Mouse (Mus musculus): Measurements from ENCODE around the gene Esrrg. TPM values are rescaled to one million over a fixed set of nuclear protein-coding genes. Genes with fewer than 3 reads are reported as not detected.

Gene Esrrg
- polyA plus RNA-seq, 1 experiment from 2014 or later = 51.4 TPM

DNA sequence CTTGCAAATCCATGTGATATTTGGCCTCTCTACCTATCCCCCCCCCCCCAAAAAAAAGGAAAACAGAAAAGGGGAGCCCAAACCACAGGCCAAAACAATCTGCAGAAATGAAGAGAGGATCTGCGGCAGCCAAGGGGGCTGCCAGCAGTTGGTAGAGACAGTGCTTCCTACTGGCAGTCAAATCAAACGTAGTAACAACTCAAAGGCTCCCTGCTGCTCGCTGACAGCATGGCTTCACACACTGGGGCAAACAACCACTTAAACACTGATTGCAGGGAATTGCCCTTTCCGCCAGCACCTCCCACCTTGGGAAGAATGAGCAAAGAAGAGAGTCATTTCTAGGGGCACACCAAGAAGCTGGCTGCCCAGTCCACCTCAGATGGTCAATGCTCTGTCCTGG lies 422.7 kb downstream of the Esrrg start:
- H3K36me3 ChIP-seq (ENCODE audit: control insufficient read depth, insufficient read depth, low read length) = no peaks in the 10 kb centered on the region
- H3K4me1 ChIP-seq (ENCODE audit: control insufficient read depth, insufficient read depth, low read length) = no peaks in the 10 kb centered on the region
- no peak overlapping the region for H3K4me3 ChIP-seq (ENCODE audit: low read depth, low read length)
- no peak for ATAC-seq (ENCODE audit: low read depth)
- no peaks in the 10 kb centered on the region for H3K27me3 ChIP-seq (ENCODE audit: control insufficient read depth, insufficient read depth, low read length)
- H3K9ac ChIP-seq (replicated peaks; ENCODE audit: low read depth, low read length) = no peak overlapping the region
- H3K9me3 ChIP-seq (ENCODE audit: control insufficient read depth, low read length) = no peaks in the 10 kb centered on the region
- H3K4me2 ChIP-seq (ENCODE audit: low read depth, low read length) = no peak overlapping the region
- H3K27ac ChIP-seq (ENCODE audit: low read depth, low read length) = no peak overlapping the region
- 31% methylated on average over 4 of the region's 4 CpGs for WGBS

DNA sequence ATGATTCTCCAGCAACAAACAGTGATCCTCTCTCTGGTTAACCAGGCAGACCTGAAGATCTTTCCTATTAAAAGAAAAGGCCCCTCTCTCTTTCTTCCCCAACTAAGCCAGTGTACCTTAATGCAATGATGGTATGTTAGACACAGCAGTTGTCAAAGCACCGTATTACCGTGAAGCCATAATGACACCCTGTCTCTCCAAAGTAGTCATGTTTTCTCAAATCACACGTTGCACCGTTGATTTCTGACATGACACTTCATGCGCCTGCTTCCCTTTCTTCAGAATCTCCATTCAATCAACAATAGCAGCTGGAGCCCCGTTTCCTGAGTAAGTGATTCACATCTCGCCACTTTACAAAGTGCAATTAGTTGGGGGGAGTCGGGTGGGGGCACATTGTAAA lies 427.4 kb downstream of the Esrrg start:
- no peak for ATAC-seq (ENCODE audit: low read depth)
- Histone ChIP-seq H3K27me3 (ENCODE audit: control insufficient read depth, insufficient read depth, low read length) (no peaks in the 10 kb centered on the region), H3K4me3 (ENCODE audit: low read depth, low read length) (no peak overlapping the region), H3K9ac (replicated peaks; ENCODE audit: low read depth, low read length) (no peak overlapping the region), H3K27ac (ENCODE audit: low read depth, low read length) (no peak overlapping the region), H3K9me3 (ENCODE audit: control insufficient read depth, low read length) (no peaks in the 10 kb centered on the region), H3K4me2 (ENCODE audit: low read depth, low read length) (no peak overlapping the region), H3K36me3 (ENCODE audit: control insufficient read depth, insufficient read depth, low read length) (no peaks in the 10 kb centered on the region), H3K4me1 (ENCODE audit: control insufficient read depth, insufficient read depth, low read length) (no peaks in the 10 kb centered on the region)
- 15% methylated on average over 8 of the region's 8 CpGs for WGBS

DNA sequence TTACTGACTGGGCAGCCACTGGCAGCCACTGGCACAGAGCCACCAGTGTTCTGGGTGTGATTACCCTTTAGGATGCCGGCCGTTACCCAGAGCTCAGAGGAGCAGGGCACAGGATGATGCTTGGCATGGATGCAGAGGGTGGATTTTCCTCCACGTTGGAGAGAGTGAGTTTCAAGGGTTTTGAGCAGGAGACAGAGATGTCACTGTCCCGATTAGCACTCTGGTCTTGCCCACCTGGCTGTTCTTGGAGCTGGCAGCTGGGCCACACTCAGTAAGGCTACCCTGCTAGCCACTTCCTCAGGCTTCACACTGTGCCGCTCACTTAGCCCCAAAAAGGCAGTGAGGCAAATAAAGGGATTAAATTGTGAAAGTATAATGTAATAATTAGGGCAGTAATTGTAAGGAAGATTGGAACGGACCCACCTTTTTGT lies 438.1 kb downstream of the Esrrg start:
- Histone ChIP-seq H3K9ac (replicated peaks; ENCODE audit: low read depth, low read length) (no peak overlapping the region), H3K36me3 (ENCODE audit: control insufficient read depth, insufficient read depth, low read length) (no peaks in the 10 kb centered on the region), H3K4me3 (ENCODE audit: low read depth, low read length) (no peak overlapping the region), H3K4me1 (ENCODE audit: control insufficient read depth, insufficient read depth, low read length) (no peaks in the 10 kb centered on the region), H3K4me2 (ENCODE audit: low read depth, low read length) (no peak overlapping the region), H3K27me3 (ENCODE audit: control insufficient read depth, insufficient read depth, low read length) (no peaks in the 10 kb centered on the region), H3K27ac (ENCODE audit: low read depth, low read length) (no peak overlapping the region), H3K9me3 (ENCODE audit: control insufficient read depth, low read length) (no peaks in the 10 kb centered on the region)
- WGBS = 73% methylated on average over 6 of the region's 6 CpGs
- no peak for ATAC-seq (ENCODE audit: low read depth)

DNA sequence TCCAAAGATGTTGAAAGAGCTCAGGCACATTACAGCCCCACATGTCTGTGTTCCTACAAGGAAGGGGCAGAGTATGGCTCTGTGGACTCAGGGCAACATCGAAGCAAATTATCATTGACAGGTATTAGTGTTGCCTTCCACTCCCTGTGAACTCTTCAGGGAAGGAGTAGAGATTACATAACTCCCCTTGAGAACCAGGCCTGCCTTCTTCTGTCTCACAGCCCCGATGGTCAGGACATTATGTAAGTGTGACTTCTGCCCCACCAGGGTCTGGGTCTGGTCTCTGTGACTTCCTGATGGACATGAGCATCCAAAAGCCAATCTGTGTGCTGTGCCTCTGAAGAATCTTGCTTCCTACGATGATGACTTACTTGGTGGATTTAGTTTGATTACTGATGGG lies 438.6 kb downstream of the Esrrg start:
- H3K27ac ChIP-seq (ENCODE audit: low read depth, low read length) = no peak overlapping the region
- H3K9me3 ChIP-seq (ENCODE audit: control insufficient read depth, low read length) = no peaks in the 10 kb centered on the region
- no peak overlapping the region for H3K9ac ChIP-seq (replicated peaks; ENCODE audit: low read depth, low read length)
- H3K36me3 ChIP-seq (ENCODE audit: control insufficient read depth, insufficient read depth, low read length) = no peaks in the 10 kb centered on the region
- H3K4me3 ChIP-seq (ENCODE audit: low read depth, low read length) = no peak overlapping the region
- no peak for ATAC-seq (ENCODE audit: low read depth)
- H3K4me2 ChIP-seq (ENCODE audit: low read depth, low read length) = no peak overlapping the region
- no peaks in the 10 kb centered on the region for H3K4me1 ChIP-seq (ENCODE audit: control insufficient read depth, insufficient read depth, low read length)
- 82% methylated on average over 3 of the region's 3 CpGs for WGBS
- H3K27me3 ChIP-seq (ENCODE audit: control insufficient read depth, insufficient read depth, low read length) = no peaks in the 10 kb centered on the region

DNA sequence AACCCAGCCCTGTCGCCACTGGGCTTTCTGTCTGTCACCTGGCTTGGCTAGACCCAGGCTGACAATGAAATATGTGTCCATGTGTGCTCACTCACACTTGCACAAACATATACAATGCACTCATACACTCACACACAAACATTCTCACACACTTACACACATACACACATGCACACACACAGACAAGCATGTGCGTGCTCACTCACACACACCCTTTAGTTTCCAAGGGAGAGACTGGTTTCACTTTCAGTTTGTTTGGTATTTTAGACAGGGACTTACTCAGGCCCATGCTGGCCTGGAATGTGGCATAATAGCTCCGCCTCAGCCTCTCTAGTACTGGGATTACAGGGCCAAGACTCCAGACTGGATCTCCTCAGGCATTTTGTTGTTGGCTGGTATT lies 447.3 kb downstream of the Esrrg start:
- H3K4me1 ChIP-seq (ENCODE audit: control insufficient read depth, insufficient read depth, low read length) = no peaks in the 10 kb centered on the region
- no peak for ATAC-seq (ENCODE audit: low read depth)

DNA sequence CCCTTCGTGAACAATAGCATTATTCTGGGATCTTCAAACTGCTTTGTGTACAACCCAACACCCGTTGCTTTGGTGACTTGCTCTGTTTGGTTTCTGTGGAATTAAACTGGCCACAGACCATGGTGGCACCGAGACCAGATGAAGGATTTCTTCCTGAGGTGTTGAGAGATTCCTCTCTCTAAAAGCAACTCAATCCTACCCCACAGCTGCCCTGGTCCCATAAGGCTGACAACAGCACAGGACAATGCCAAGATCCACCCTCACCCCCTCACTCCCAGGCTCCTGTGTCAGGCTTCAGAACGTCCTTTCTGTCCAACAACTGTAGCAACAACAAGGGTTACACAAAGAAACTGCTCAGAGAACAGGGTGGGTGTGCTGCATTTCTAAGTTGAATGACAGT lies 449.3 kb downstream of the Esrrg start:
- Histone ChIP-seq H3K4me2 (ENCODE audit: low read depth, low read length) (no peak overlapping the region), H3K9ac (replicated peaks; ENCODE audit: low read depth, low read length) (no peak overlapping the region), H3K9me3 (ENCODE audit: control insufficient read depth, low read length) (no peaks in the 10 kb centered on the region), H3K36me3 (ENCODE audit: control insufficient read depth, insufficient read depth, low read length) (no peaks in the 10 kb centered on the region), H3K4me3 (ENCODE audit: low read depth, low read length) (no peak overlapping the region), H3K27ac (ENCODE audit: low read depth, low read length) (no peak overlapping the region), H3K27me3 (ENCODE audit: control insufficient read depth, insufficient read depth, low read length) (no peaks in the 10 kb centered on the region), H3K4me1 (ENCODE audit: control insufficient read depth, insufficient read depth, low read length) (no peaks in the 10 kb centered on the region)
- no peak for ATAC-seq (ENCODE audit: low read depth)
- WGBS = 71% methylated on average over 4 of the region's 4 CpGs

More for the DNA sequence above, 447.3 kb downstream of the Esrrg start:
- H3K9ac ChIP-seq (replicated peaks; ENCODE audit: low read depth, low read length) = no peak overlapping the region
- no peak overlapping the region for H3K27ac ChIP-seq (ENCODE audit: low read depth, low read length)
- no peaks in the 10 kb centered on the region for H3K9me3 ChIP-seq (ENCODE audit: control insufficient read depth, low read length)
- 79% methylated on average over 3 of the region's 3 CpGs for WGBS
- no peak overlapping the region for H3K4me3 ChIP-seq (ENCODE audit: low read depth, low read length)
- no peak overlapping the region for H3K4me2 ChIP-seq (ENCODE audit: low read depth, low read length)
- H3K36me3 ChIP-seq (ENCODE audit: control insufficient read depth, insufficient read depth, low read length) = no peaks in the 10 kb centered on the region
- H3K27me3 ChIP-seq (ENCODE audit: control insufficient read depth, insufficient read depth, low read length) = no peaks in the 10 kb centered on the region

DNA sequence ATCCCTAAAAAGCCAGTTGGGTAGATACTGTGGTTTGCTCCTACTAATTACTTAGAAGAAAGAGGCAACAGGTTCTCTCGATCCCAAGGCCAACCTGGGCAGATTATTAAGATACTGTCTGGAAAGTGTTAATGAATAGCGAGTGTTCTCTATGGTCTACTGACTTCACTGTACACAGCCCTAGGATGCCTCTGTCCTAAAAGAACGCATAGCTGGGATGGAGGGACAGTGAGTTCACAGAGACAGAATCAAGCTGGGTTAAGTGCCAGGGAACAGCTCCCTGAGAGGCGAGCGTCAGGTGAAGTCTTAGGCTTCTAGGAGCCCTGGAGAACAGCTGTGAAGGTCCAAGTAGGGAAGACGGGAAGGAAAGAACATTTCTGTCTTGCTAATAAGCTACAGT lies 450.4 kb downstream of the Esrrg start:
- Histone ChIP-seq H3K27me3 (ENCODE audit: control insufficient read depth, insufficient read depth, low read length) (no peaks in the 10 kb centered on the region), H3K4me3 (ENCODE audit: low read depth, low read length) (no peak overlapping the region), H3K36me3 (ENCODE audit: control insufficient read depth, insufficient read depth, low read length) (no peaks in the 10 kb centered on the region), H3K9ac (replicated peaks; ENCODE audit: low read depth, low read length) (no peak overlapping the region), H3K27ac (ENCODE audit: low read depth, low read length) (no peak overlapping the region), H3K4me1 (ENCODE audit: control insufficient read depth, insufficient read depth, low read length) (no peaks in the 10 kb centered on the region), H3K4me2 (ENCODE audit: low read depth, low read length) (no peak overlapping the region), H3K9me3 (ENCODE audit: control insufficient read depth, low read length) (no peaks in the 10 kb centered on the region)
- 91% methylated on average over 6 of the region's 6 CpGs for WGBS
- ATAC-seq (ENCODE audit: low read depth) = no peak

DNA sequence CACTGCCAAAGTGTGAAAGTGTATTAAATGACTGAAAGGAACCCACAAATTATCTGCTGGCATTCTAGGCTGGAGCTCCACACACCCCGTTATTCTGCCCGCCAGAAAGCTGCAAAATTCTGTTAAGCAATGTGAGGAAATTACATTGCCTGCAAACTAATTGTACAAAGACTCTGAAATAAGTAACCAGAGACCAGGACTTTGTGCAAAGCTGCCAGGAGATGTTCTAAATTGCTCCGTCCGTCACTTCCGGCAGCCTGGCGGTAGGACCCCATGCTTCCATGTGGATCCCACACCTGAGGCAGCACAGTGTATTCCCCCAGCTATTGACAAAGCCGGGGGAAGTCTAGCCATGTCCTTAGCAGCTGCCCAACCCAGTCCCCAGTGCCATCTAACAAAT lies 451.9 kb downstream of the Esrrg start:
- Histone ChIP-seq H3K27ac (ENCODE audit: low read depth, low read length) (no peak overlapping the region), H3K4me3 (ENCODE audit: low read depth, low read length) (no peak overlapping the region), H3K4me2 (ENCODE audit: low read depth, low read length) (no peak overlapping the region), H3K4me1 (ENCODE audit: control insufficient read depth, insufficient read depth, low read length) (no peaks in the 10 kb centered on the region), H3K9ac (replicated peaks; ENCODE audit: low read depth, low read length) (no peak overlapping the region), H3K9me3 (ENCODE audit: control insufficient read depth, low read length) (no peaks in the 10 kb centered on the region), H3K36me3 (ENCODE audit: control insufficient read depth, insufficient read depth, low read length) (no peaks in the 10 kb centered on the region), H3K27me3 (ENCODE audit: control insufficient read depth, insufficient read depth, low read length) (no peaks in the 10 kb centered on the region)
- WGBS = 79% methylated on average over 7 of the region's 7 CpGs
- no peak for ATAC-seq (ENCODE audit: low read depth)

DNA sequence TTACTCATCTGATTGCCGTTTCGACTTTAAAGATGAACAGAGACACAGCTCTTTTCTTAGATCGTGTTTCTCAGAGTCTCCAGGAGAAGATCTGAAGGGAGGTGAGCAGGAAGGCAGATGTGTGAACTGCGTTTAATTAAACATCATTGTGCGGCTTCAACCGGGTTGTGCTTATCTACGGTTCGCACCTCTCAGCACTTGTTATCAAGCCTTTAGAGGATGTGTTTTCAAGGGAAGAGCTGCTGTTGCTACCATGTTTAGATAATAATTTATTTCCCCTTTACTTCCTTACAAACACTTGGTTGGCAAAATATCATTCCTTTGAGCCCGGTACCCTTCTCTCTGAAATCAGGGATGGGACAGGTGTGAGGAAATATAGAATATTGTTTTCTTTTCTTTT lies 460.2 kb downstream of the Esrrg start:
- no peak overlapping the region for H3K9ac ChIP-seq (replicated peaks; ENCODE audit: low read depth, low read length)

DNA sequence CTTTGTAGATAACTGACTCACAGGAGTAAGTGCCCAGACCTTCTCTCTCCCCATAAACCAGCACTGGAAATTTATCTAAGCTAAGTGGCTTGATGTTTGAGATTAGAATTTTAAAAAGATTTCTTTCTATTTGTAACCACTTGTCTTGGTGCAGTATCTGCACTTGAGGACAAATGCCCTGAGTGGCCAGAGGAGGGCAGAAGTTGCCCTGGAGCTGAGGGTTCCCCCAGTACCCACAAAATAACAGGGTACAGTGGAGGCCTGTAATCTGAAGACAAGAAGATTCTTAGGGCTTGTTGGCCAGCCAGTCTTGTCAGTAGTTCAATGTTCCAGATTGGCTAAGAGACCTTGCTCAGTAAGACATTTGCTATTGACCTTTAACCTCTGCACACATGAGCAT lies 461.3 kb downstream of the Esrrg start:
- H3K27me3 ChIP-seq (ENCODE audit: control insufficient read depth, insufficient read depth, low read length) = no peaks in the 10 kb centered on the region
- H3K4me2 ChIP-seq (ENCODE audit: low read depth, low read length) = no peak overlapping the region
- no peak overlapping the region for H3K9ac ChIP-seq (replicated peaks; ENCODE audit: low read depth, low read length)
- no peaks in the 10 kb centered on the region for H3K36me3 ChIP-seq (ENCODE audit: control insufficient read depth, insufficient read depth, low read length)
- H3K4me3 ChIP-seq (ENCODE audit: low read depth, low read length) = no peak overlapping the region
- no peak overlapping the region for H3K27ac ChIP-seq (ENCODE audit: low read depth, low read length)
- H3K9me3 ChIP-seq (ENCODE audit: control insufficient read depth, low read length) = no peaks in the 10 kb centered on the region
- ATAC-seq (ENCODE audit: low read depth) = no peak
- H3K4me1 ChIP-seq (ENCODE audit: control insufficient read depth, insufficient read depth, low read length) = no peaks in the 10 kb centered on the region

More for the DNA sequence above, 460.2 kb downstream of the Esrrg start:
- Histone ChIP-seq H3K4me1 (ENCODE audit: control insufficient read depth, insufficient read depth, low read length) (no peaks in the 10 kb centered on the region), H3K36me3 (ENCODE audit: control insufficient read depth, insufficient read depth, low read length) (no peaks in the 10 kb centered on the region), H3K9me3 (ENCODE audit: control insufficient read depth, low read length) (no peaks in the 10 kb centered on the region), H3K4me3 (ENCODE audit: low read depth, low read length) (no peak overlapping the region), H3K27me3 (ENCODE audit: control insufficient read depth, insufficient read depth, low read length) (no peaks in the 10 kb centered on the region), H3K27ac (ENCODE audit: low read depth, low read length) (no peak overlapping the region), H3K4me2 (ENCODE audit: low read depth, low read length) (no peak overlapping the region)
- no peak for ATAC-seq (ENCODE audit: low read depth)
- 76% methylated on average over 9 of the region's 9 CpGs for WGBS
